Mouse (Mus musculus) frontal cortex, postnatal 10 days (tissue): ENCODE measurements around the gene Ppfibp1.
A peak's percentile ranks its signal among the peaks of the same experiment; 100 is the strongest.

Experiments used
- DNase-seq, 2 experiments: peaks; one replicate each; pipeline ENCODE4 v3.0.0; 2022; ENCODE audit warnings: low spot score in 2 of 2, mixed read lengths in 1 of 2

Ppfibp1 gene

GRCm38 (mm10) chr6:146958694-146959093 lies 70.4 kb downstream of the Ppfibp1 start:
- DNase-seq, result no peak

- no peak for DNase-seq
These were observed 71.8 kb downstream of the Ppfibp1 start for GRCm38 (mm10) chr6:146959908-146960680.

DNA sequence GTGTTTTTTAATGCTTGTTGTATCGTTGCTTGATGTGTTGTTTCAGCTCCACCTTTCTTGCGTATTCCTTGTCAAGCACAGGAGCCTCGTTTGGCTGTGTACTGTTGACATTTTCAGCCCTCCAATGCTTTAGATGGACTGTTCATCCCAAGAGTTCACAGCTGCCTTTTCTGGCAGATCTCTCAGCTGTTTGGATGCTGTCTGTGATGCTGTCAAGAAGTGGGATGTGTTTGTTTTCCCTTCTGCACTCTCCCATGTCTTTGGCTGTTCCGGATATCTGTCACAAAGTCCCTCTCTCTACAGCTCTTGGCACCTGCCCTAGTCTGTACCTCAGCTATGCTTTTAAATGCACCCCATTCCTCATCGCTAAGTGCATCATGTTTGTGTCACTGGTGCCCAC lies 72.7 kb downstream of the Ppfibp1 start:
- no peak for DNase-seq

DNA sequence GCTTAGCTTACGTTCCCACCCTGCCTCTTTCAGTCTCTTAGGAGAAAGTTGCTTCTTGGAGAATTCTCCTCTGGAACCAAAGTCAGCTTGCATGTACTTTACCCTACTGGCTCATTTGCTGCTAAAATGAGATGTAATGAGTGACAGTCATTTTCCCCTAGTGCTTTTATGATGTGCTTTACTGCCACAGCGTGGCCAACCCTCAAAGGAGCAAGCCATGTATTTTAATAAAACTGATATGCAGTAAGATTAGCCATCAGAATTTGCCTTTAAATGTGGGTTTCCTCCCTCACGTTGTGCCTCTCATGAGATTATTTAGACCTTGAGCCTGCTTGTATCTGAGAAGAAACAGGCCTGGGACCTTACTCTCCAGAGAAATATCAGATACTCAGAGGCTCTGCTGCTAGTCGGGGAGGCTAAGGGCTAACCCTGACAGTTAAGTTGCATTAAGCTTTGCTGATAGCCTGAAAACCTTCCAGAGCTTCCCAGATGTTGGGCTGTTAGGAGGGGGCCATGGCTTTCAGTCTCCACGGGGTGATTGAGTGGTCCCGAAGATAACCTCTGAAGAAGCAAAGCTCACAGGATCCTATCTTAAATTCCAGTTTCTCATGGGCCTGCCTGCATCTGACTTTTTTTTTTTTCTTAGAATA lies 73.7 kb downstream of the Ppfibp1 start:
- DNase-seq, result no peak

- DNase-seq, result no peak
These were observed 75.3 kb downstream of the Ppfibp1 start for GRCm38 (mm10) chr6:146963396-146964150.

- DNase-seq, result no peak
These were observed 77.0 kb downstream of the Ppfibp1 start for GRCm38 (mm10) chr6:146965139-146965772.

- DNase-seq, result no peak
These were observed 78.2 kb downstream of the Ppfibp1 start for GRCm38 (mm10) chr6:146966446-146967019.

GRCm38 (mm10) chr6:146967836-146968235 lies 79.5 kb downstream of the Ppfibp1 start:
- DNase-seq, result no peak

- DNase-seq, result no peak
These were observed 82.5 kb downstream of the Ppfibp1 start for GRCm38 (mm10) chr6:146970811-146971210.

DNA sequence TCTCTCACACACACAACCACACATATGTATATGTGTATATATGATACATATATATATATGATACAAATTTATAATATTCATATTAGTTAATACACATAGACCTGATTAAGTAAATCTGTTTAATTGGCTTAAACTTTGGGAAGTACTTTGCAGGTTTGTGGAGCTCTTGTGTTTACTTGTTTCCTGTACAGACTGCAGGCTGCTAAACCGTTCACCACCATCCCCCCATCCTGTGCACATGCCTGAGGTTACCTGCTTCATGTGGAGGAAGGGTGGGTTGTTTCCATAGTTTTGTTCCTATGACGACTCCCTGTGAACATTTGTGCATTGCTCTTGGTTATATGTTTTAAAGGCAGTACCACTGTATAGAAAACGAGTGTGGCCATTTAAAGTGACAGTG lies 83.1 kb downstream of the Ppfibp1 start:
- DNase-seq, result no peak

GRCm38 (mm10) chr6:146972009-146972408 lies 83.7 kb downstream of the Ppfibp1 start:
- DNase-seq, result no peak

DNA sequence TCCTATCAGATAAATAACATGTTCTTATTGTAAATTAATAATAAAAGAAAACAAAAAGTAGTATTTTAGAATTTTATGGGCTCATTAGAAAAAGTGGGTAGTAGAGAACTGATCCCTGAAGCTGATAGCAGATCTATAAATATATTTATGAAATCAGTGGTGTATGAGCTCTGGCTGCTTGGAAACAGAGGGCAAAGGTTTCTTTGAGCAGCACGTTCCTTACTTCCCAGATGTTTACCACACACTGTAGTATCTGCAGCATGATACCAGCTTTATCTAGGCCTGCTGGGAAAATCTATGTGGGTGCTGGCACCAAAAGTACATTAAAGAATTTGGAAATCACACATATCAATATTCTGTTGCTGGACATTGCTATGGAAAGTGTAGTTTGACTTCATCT lies 84.5 kb downstream of the Ppfibp1 start:
- no peak for DNase-seq

- DNase-seq, result no peak
These were observed 85.1 kb downstream of the Ppfibp1 start for GRCm38 (mm10) chr6:146973406-146973805.

- no peak for DNase-seq
These were observed 85.5 kb downstream of the Ppfibp1 start for GRCm38 (mm10) chr6:146973830-146974229.

DNA sequence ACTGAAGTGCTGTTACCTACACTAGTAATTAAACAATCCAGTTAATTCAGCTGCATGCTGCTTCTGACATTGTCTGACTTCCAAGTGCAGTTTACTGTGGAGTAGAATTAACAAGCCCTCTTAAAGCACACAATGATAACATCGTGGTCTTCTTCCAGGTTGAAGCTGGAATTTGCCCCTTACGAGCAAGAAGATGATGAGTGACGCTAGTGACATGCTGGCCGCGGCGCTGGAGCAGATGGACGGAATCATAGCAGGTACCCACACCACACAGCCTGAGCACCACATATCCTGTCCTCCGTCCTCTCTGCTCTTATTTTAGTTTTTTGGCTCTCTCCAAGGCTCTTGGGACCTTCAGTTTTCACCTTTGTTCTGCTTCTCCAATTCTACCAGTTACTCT lies 88.2 kb downstream of the Ppfibp1 start:
- DNase-seq, result no peak

DNA sequence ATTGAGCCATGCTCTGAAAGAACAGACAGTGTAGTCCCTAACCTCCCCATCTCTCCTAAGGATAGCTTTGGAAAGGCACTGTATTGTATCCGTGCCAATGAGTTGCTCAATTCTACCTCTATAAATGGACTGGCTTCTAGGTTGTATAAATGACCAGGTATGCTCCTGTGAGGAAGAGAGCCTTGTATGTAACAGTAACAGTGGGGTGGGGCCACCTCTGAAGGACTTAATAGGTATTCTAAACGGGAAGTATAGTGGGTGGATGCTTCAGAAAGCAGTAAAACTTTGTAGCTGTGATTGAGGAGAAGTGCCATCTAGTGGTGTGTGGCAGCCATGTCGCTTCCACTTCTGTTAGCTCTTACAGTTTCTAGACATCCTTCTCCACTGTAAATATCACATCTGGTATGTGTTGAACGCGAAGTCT lies 90.4 kb downstream of the Ppfibp1 start:
- no peak for DNase-seq

DNA sequence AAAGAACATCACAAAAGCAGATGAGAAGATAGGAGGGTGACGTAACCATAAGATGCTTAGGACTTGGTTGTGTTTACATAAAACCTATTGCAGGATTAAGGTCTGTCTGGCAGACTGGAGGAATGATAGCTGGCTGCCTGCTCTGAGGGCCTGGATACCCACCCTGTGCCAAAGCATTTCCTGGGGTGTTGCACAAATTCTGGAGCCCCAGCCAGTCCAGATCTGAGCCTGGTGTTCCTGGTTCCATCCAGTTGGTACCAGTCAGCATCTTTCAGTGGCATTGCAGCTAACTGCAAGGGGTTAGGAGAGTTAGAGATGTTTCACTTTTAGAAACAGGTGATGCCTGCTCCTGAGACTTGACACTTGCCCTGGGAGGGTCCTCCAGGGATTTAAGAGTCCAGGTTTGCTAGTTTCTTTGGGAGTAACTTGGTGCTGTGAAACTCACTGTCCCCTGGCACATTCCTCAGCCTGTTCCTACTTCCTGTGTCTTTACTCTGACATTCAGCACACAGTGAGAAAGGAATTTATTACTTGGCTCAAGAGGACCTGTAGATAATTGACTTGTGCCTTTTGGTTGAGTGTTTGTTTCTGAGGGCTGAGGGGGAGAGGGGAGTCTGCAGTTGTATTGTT lies 90.9 kb downstream of the Ppfibp1 start:
- no peak for DNase-seq

- DNase-seq, result no peak
These were observed 91.7 kb downstream of the Ppfibp1 start for GRCm38 (mm10) chr6:146979953-146980352.

GRCm38 (mm10) chr6:146981249-146981835 lies 93.1 kb downstream of the Ppfibp1 start:
- no peak for DNase-seq

GRCm38 (mm10) chr6:146984569-146984968 lies 96.3 kb downstream of the Ppfibp1 start:
- DNase-seq, result no peak

DNA sequence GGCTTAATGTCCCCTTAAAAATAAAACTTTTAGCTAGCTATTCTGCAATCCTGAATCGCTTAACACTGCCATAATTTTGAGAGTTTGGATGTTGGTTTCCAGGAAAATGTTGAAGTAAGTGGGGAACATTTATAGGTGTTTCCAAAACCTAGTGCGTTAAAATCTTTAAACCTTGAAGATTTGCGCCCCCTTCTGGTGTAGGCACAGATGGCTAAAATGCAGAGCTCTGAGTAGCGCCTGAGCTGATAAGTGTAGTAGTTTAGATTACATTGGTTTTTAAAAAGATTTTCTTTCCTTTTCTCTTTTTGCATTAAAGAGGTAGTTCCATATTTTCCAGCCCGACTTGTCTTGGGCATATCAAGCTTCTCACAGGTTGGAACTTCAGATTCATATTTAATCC lies 105.9 kb downstream of the Ppfibp1 start:
- DNase-seq, result peak in 1 of 2 experiments; percentile 45
